Mouse (Mus musculus): Measurements from ENCODE around the gene Lrmda. TPM values are rescaled to one million over a fixed set of nuclear protein-coding genes. Genes with fewer than 3 reads are reported as not detected.

Gene Lrmda
- total RNA-seq, 2 experiments from 2014 or later: 0.66 to 0.97 TPM

- no peak for DNase-seq (ENCODE audit: low spot score in 2 of 2)
- intact Hi-C loops (cut with DNase I): no loop called here
Measured at GRCm38 (mm10) chr14:23084797-23085196, 1065.3 kb downstream of the Lrmda start.

DNA sequence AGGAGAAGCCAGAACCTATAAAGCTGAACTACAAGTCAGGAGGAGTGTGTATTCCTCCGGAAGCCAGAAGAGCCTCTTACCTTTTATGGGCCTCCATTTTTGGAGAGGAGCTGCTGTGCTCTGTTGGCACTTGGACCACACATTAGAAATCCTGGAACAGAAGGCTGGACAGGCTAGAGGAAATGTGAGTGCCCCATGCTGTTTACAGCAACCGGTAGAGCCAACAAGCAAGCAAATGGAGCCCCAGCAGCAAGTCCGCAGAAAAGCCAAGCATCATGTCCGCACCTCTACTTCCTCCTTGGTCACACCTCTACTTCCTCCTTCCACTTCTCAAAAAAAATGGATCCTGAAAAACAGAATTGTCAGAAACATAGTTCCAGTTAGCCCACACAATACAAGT, 1073.8 kb downstream of the Lrmda start:
- intact Hi-C loops (cut with DNase I): no loop called here

GRCm38 (mm10) chr14:23094546-23095157, 1075.1 kb downstream of the Lrmda start:
- intact Hi-C loops (cut with DNase I): no loop called here
- no peak for DNase-seq (ENCODE audit: low spot score in 2 of 2)

More for the DNA sequence above, 1073.8 kb downstream of the Lrmda start:
- DNase-seq (ENCODE audit: low spot score in 2 of 2): no peak

DNA sequence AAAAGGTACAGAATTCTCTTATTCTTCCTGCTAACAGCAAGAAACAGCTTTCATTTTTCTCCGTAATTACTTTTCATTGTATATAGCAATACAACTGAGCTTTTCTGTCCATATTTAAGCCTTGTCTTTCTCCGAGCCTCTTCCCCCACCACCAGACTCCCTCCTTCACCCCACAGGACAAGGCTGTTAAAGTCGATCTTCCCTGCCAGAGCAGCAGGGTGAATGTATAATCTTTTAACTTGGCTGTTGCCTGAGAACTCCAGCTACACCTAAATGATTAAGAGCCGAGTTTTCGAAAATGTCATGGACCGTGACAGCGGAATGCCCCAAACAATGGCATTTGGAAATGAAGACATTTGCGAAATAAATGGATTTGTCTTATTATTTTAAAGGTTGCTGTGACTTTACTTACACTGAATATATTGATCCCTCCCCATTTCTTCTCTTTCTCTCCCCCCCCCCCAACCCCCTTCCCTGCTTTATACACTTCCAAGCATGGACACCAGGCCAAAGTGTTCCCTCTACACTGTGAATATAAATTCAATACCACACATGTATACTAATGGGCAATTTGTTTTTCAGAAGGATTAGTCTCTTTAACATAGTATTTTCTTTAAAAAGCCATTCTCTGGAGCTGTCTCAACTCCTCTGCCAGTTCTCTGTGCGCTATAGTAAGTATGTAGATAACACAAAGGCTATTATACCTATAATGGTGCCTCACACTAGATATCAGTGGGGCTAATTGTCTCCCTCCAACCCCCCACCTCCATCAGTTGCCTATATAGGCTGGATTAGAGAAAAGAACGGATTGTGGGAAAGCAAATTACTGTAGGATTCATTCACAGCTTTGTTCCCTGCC, 1075.9 kb downstream of the Lrmda start:
- intact Hi-C loops (cut with DNase I): no loop called here
- no peak for DNase-seq (ENCODE audit: low spot score in 2 of 2)

DNA sequence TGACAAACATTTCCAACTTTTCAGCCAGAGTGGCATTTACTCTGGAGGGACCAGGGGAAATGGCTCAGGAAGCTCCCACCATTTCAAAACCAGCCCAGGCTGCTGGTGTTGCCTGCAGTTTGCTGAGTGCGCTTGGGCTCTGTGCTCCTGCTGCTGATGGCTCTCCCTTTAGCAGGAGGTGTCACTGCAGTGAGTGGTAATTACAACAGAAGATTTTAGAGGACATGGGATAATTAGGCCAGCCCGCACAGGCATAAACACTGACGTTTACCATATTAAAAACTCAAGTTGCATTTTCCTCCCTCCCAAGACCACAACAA, 1076.5 kb downstream of the Lrmda start:
- no peak for DNase-seq (ENCODE audit: low spot score in 2 of 2)
- intact Hi-C loops (cut with DNase I): no loop called here

DNA sequence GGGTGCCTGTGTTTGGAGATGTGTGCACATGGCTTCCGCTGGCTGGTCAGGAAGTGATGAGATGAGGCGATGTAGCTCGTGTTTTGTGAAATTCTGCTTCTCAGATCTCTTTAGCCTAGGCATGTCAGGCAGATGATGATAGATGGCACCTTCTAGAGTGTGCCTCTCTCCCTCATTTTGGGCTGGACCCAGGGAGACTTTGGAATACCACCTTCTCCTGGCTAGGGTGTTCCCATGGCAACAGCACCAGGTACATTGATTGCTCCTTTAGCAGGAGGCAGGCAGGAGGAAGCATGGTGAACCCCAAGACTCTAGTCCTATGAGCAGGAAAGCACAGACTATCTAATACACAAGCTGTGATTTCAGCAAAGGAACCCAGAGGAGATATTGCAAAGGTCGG, 1076.9 kb downstream of the Lrmda start:
- intact Hi-C loops (cut with DNase I): no loop called here
- DNase-seq (ENCODE audit: low spot score in 2 of 2): no peak

Small RNAs within 50 kb of the gene (microRNA-seq; reads per million reads assigned to microRNA genes)
- gene Gm27532: 0 reads per million in 2 experiments

Other genes starting within 250 kb of the Lrmda start
- 100 to 1,000 TPM; 208 to 230 TPM for gene Vdac2, start 194.5 kb upstream of the Lrmda start, total RNA-seq (2021)
- 10 to 100 TPM; 27.9 to 30.2 TPM for gene Comtd1, start 170.7 kb upstream of the Lrmda start, total RNA-seq (2021)
- 1 to 10 TPM; 1.7 to 3.6 TPM for gene Zfp503, start 30.1 kb upstream of the Lrmda start, total RNA-seq (2021)